Mouse (Mus musculus) brain, embryonic 18.5 days (tissue): ENCODE data around the gene Xpr1.
"Not testable (repeated sequence)": the region's sequence is repeated elsewhere in the genome, so short reads cannot be mapped to it uniquely, and the experiment has no call there.

Experiments
- DNase-seq: peaks from one replicate; pipeline ENCODE4 v3.0.0-alpha.2; 2012; ENCODE audit warnings: low read depth, low spot score

Xpr1 gene

DNA sequence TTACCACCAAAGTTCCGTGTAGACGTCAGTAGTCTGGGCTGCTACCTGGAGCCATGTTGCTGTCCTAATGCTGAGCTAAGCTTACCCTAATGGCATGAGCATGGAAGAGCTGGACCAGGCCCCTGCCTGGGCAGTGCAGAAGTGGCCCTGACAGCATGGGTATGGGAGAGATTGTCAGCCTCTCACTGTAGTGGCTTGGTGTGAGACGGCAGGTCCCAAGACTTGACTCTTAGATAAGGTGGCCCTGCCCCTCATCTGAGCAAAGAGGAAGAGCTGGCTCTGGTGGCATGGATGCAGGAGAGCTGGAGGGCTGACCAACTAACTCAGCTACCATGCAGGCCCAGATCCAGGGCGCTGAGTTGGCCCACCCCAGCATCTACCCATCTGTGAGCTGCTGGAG, 79.9 kb downstream of the Xpr1 start:
- DNase-seq = no peak

DNA sequence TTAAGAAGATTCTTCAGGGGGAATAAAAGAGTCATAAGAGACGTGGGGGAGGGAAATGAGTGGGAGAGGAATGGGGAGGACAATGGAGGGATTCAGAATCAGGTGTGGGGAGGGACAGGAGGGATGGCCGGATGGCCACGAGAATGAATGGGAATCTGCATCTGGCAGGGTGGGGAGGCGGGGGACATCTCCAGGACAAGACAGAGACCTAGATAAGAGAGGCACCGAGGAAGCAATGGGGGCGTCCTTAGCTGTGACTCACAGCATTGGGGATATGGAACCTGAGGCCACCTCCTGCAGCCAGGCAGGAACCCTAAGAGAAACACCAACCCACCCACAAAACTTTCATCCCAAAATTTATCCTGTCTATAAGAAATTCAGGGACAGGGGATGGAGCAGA, 81.3 kb downstream of the Xpr1 start:
- no peak for DNase-seq

DNA sequence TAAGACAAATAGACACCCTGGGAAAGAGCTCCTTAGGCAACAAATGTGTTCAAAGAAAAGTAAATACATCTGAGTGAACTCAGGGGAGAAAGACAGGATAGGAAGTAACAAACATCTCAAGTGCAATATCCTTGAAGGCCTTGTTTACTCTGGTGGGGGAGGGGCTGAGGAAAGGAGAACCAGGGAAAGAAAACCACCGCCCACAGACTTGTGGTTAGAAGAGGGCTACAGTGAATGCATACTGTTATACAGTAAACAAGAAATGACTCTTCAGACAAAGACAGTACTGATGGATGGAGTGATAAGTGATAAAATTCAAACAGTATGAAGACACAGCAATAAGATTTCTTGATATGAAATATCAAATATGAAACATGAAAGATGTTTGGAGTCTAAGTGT, 95.0 kb downstream of the Xpr1 start:
- no peak for DNase-seq

DNA sequence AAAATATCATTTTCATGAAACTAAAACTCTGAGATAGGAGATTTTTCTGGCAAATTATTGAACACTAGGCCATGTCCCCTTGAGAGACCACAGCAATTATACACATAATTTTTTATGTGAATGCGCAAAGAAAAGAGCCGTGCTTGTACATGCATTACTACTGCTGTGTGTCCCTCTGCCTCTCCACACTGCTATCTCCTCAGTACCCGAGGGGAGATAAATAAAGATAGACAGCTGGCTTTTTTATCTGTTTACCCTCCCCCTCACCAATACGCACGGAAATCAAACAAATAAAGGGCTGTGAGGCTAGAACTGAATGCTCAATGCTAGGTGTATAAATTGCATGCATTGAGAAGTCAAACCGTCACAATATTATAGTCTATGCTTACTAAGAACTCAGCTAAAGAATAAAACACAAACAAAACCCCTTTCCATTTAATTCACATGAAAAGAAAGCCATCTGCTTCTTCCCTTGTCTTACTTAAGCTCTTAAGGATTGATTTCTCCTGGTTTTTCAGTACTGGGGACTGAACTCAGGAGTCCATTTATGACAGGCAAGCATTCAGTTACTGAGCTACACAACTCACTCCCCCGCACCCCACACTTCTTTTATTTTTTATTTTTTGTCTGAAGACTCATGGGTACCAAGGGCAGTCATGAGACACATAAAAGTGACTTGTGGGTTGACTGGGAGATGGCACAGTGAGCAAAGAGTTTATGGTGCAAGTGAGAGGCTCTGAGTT, 97.0 kb downstream of the Xpr1 start:
- DNase-seq = no peak

DNA sequence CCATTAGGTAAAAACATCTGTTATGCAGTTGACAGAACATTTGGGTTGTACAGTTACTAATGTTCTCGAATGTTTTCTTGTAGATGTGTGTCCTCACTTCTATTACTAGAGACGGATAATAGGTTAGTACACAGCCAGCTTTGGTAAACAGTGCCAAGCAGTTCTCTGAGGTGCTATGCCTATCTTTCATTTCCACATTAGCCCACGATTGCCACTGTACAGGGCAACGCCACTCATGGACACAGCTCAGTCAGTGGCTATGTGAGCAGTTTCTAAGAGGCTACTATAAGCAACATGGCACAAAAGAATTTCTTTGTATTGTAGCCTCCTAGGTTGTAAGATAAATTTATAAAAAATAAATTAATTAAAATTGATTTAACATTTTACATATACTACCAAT, 97.7 kb downstream of the Xpr1 start:
- DNase-seq = no peak

DNA sequence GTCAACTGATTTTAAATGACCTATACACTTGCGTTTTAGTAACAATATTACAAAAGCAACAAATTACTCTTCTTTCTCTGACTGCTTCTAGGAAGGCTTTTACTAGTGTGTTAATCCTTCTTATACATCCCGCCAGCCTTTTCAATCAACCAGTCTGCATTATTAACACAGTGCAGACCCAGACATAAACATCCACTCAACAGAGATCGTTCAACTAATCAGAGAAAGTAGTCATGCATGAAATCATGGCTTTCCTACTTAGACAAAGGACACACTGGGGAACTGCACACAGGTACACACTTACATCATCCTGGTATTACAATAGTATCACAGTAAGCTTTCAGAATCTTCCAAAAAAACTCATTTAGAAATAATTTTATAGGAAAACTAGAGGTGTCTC, 105.5 kb downstream of the Xpr1 start:
- DNase-seq = no peak

DNA sequence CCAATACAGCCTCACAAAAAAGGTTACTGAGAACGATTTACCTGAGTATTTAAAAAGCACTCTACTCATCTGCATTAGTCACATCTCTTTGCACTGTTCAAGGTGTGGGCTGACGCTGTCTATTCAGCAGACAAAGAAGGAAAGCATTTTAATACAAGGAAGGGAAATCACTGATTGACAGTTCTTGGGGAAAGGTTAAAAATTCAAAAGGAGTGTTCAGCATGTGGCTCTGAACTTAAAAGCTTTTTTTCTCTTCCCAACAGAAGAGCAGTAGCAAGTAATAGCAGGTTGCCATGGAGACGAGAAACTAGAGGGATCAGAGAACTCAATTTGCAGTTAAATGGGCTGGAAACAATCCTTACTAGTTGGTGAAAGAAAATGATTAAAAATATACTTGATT, 110.3 kb downstream of the Xpr1 start:
- DNase-seq = peak; percentile 78

DNA sequence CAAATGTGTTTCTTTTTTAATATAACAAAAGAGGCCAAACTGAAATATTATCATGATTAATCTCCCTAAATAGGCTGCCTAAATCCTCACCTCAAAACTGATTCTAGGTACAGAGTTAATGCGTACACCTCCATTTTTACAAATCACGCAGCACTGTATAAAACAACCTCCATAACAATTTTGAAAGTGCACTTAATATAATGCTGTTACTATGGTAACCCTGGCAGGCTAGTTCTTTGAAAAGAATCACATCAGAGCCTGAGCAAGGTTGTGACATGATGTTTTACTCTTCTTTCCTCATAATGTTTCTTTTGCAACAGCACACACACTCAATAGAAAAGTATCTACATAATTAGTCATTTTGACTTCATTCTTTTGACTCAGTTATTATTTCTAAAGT, 113.8 kb downstream of the Xpr1 start:
- DNase-seq = no peak

DNA sequence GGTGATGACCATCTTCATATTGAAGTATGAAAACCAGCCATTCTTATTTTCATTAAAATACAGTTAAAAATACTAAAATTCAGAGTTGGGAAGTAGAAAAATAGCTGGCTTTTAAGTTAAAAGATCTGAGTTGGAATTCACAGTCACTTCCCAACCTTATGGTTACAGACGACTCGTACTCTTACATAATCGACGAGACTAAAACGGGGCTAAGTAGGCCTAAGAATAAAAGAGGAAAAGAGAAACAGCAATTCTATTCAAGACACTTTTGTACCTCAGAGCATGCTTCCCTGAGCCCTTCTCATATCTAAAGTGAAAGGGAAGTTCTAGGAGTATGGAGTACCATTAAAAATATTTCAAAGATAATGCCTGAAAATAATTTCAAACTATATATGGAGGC, 119.6 kb downstream of the Xpr1 start:
- no peak for DNase-seq

DNA sequence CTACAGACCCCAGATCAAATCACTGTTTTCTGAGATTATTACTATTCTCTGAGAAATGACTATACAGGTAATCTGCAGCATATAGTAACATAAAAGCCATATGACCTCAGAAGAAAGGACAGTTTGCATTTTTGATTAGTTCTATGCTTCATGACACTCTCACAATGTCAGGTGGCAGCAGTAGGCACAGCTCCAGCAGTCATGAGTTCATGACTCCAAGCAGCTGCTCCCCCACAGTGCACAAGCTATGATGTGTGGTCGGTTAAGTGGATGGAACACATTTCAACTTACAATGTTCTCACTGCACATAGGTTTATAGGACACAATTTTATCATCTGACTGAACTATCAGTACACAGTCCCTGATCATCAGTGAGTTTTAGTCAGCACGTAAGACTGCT, 120.0 kb downstream of the Xpr1 start:
- no peak for DNase-seq

DNA sequence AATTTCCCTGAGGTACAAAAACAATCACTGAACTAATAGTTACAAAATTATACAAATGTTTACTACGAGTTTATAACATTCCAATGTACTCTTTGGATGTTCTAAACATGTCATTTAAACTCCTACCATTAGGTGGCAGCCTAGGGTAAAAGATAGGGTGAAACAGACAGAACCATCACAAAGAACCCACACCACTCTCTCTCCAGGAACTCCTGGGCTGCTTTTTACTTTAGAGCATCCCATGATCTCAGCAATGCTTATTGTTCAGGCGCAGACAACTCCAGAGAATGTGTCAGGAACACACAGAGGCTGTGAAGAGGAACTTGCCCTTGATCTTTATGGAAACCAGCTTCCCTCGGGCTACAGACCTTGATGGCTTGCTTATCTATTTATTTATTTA, 123.8 kb downstream of the Xpr1 start:
- DNase-seq = peak; percentile 59

DNA sequence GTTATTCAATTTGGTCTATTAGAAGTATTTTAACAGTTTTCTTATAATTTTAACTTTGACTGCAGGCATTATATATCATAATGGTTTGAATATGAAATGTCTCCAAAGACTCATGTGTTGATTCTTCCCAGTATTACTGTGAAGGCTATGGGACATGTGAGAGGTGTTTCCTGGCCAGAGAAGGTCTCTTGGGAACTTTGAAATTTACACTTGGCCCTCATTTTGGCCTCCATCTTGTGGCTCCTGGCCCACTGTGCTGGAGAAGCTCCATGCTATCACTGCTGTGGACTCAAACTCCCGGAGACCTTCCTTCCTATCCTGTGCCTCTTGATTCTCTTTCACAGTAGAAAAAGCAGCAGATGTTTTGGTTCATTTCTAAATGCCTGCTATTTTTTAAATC, 127.8 kb downstream of the Xpr1 start:
- no peak for DNase-seq

DNA sequence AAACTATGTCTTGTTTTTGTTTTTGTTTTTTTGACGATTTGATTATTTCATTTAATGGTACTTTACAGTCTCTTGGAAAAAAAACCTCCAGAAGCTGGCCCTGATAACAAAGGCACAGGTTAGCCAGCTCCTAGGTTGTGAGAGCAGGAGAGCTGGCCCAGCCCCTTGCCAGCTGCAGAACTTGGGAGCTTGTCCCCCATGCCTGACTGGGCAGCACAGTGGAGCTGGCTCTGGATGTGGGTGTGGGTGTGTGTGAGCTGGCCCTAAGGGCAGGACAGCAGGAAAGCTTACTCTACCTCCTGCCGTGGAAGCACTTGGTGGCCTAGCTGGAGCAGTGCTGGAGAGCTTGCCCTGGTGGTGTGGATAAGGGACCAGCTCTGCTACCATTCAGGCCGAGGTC, 129.2 kb downstream of the Xpr1 start:
- no peak for DNase-seq

DNA sequence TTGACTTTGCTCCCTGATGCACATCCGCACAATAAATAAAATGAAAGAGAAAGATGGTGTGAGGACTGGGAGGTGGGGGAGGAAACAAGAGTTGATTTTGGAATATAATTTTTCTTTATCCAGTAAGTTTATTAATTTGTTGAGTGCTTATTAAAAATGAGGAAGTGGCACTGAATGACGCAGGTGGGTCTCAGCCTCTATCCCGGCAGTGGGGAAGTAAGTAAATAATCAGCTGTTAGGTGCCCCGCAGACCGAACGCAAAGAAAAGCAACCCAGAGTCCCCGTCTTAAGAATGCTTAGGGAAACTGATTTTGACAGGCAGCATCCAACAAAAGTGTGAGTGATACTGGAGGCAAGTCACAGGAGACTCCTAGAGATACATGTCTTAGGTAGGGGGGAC, 133.4 kb downstream of the Xpr1 start:
- no peak for DNase-seq

DNA sequence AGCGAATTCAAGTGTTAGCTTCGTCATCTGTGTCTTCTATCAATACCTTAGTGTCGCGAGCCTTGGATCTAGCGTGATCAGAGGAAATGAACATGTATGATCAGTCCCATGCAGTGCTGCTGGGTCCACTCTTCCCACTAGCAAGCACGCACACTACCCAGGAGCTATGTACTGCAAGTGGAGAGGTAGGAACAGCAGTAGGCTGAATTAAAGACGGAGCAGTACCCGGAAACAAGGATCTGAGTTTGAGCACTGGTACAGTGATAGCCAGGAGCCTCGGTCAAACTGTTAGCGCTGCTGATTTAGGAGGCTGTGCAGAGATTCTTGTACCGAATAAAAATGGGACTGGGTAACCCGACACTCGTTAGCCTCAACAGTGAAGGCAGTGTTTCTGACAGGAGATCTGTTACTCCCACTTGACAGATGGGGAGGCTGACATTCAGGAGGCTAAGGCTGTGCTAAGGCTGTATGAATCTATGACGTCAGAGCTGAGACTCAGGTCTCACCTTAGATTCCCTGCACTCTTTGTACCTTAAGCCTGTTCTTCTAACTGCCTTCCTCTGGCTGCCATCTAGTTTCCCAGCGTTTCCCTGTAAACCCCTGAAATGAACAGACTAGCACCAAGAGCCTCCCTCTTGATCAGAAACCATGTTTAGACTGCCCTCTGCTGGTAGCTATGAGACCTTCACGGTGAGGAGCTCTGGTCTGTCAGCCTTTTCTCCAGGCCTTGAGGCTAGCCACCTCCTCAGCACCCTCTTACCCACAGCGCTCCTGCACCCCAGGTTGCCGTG, 136.0 kb downstream of the Xpr1 start:
- peak; percentile 66 for DNase-seq

DNA sequence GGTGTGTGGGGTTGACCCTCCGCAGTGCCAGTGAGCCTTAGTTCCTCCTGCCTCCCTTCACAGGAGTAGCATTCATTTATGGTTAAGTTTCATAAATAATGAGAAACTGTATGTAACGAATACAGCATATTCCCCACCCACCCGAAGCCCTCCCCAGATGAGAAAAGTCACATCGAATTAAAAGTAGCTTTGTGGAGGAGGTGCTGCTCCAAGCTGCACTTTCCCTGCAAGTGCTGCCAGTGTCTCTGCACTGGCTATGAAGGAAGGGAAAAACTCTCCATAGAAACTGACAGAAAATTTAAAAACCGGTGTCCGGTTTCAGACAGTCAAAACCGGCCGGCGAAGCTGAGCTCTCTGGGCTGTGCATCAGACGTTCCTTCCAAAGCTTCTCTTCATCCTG, 136.9 kb downstream of the Xpr1 start:
- no peak for DNase-seq

DNA sequence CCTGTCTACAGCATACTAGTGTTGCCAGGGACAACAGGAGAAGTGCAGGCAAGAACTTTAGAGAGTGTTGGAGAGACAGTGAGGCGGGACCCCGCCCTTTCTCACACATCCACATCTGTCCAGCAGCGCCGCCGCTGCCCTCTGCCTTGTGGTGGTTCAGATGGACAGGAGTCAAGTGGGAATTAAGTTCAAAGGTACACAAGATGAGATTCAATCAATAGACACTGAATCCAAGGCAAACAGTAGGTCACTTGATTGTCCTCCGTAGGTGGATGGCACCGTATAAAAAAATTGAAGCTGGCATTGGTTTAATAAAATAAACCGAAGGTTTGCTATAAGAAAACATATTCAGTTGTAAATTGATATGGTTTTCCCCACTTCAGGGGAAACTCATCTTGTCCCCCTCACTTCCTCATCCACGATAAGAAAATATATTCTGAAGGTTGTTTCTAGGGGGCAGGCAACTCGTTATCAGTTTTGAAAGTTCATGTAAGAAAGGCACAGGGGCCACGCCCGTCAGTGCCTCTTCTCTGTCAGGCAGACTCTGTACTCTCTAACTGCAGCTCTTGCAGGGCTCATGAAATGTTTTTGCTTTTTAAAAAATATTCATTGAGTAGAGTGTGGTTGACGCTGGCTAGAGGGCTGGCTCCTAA, 140.7 kb downstream of the Xpr1 start:
- no peak for DNase-seq

DNA sequence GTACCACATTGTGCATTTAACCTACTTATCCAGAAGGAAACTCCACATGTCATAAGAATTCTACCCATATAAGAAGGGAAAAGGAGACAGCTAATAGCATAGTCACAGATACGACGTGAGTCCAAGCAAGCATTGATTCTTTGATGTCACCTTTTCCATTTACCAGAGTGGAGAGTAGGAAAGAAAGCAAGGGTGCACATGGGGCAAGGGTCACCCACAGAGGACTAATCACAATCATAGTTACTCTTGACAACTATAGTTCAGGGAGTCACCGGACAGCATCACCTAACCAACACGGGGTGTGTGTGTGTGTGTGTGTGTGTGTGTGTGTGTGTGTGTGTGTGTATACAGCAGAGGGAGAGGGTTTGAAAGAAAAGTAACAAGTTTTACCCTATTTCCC, 141.4 kb downstream of the Xpr1 start:
- no peak for DNase-seq

DNA sequence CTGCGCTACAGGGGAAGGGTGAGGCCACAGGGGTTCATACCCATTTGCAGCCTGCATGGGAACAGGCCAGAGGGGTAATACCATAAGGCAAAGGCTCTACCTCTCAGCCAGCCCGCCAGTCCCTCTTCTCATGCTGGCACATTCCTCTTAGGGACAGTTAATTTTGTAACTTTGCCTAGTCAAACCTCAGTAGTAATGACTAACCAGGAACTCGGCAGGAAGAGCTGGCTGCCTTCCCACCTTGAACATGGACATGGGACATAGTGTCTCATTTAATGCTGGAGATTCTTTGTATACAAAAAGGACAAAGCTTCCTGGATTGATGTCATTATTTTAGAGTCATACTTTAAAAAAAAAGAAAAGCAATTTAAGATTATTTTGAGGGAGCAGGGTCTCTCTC, 142.2 kb downstream of the Xpr1 start:
- no peak for DNase-seq

DNA sequence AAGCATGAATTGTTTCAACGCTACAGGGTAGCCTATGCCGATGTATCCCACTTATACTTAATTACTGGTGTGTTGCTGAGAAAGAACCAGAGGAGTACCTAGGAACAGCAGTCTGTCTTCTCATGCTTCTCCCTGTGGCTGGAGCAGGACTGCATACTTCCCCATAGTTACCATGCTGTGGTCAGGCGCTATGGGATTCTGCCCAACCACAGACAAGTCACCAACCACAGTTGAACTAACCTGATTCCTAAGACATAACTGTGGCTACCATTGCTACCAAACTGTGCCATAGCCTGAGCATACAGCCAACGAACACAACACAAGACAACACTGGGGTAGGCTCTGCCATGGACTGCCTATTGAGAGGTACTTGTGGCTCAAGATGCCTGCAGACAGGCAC, 144.3 kb downstream of the Xpr1 start:
- DNase-seq = no peak

DNA sequence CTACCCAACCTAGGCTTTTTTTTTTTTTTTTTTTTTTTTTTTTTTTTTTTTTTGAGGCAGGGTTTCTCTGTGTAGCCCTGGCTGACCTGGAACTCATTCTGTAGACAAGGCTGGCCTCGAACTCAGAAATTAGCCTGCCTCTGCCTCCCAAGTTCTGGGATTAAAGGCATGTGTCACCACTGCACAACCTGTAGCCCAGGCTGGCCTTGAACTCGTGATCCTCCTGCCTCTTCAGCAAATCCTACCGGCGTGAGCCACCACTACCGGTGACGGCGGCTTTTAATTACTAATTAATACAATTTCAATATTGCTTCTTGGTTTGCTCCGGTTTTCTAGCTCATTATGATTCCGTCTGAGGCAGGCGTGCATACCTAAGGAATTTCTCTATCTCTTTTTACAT, 154.7 kb downstream of the Xpr1 start:
- DNase-seq = not testable (repeated sequence)

DNA sequence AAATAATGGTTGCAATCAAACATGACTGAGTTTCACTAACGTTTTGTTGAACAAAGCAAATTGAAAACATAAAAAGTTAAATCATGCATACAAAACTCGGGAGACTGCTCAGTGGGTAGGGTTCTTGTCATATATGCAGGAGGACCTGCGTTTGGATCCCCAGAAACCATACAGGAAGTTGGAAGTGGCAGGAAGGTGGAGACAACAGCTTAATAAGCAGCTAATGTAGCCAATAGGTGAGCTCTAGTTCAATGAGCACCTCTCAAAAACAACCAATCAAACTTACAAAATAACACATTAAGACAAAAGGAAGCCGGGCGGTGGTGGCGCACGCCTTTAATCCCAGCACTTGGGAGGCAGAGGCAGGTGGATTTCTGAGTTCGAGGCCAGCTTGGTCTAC, 162.9 kb downstream of the Xpr1 start:
- no peak for DNase-seq

DNA sequence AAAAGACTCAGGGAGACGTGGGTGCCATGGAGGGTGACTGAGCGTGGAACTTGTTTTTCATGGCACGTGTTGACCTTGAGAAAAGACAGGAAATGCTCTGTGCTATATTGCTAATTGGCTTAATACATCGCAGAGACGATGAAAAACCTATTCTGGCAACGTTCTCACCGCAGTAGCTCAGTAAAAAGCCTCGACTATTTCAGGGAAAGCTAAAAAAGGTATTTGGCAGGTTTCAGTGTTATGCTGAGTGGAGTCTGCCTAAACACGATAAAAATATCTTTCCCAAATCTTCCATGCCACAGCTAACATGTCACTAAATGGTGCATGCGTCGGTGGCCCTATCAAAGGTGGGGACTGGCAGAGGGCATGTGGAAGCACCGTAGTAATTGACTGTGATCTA, 164.1 kb downstream of the Xpr1 start:
- DNase-seq = no peak
